Comparison of ENCODE assay signal across 8 mouse cellular contexts in genomic region chr17:23740598-23741021, GRCm38 (mm10). TPM values are rescaled to one million over a fixed set of nuclear protein-coding genes. Genes with fewer than 3 reads are reported as not detected.
A peak's percentile ranks its signal among the peaks of the same experiment; 100 is the strongest.
DNase-seq lines count a peak whose midpoint lies in the region; ATAC-seq and TF ChIP-seq lines count a peak whose summit lies in the region.

Gene Paqr4 (minus strand): TSS chr17:23740867.

- no peaks in the 10 kb centered on the region for H3K9me3 ChIP-seq in embryonic facial prominence, embryonic 11.5 days (replicated peaks; ENCODE audit: control insufficient read depth, low read length)
- no peaks in the 10 kb centered on the region for H3K9me3 ChIP-seq in limb, embryonic 12.5 days
- no peaks in the 10 kb centered on the region for H3K9me3 ChIP-seq in midbrain, postnatal 0 days (ENCODE audit: low read length)

- H3K27ac ChIP-seq in embryonic facial prominence, embryonic 11.5 days (replicated peaks; ENCODE audit: low read depth, low read length), result peak within 1 kb of the TSS; percentile 56; the same call in 1 of the 2 replicates
- peak within 1 kb of the TSS; percentile 56 for H3K27ac ChIP-seq in limb, embryonic 12.5 days
- peak within 1 kb of the TSS; percentile 74 for H3K27ac ChIP-seq in midbrain, postnatal 0 days (ENCODE audit: low read depth, low read length)

- TF ChIP-seq CTCF in midbrain, postnatal 0 days (IDR thresholded peaks at IDR 0.05), result no peak

- peaks cover 71% of the 10 kb centered on the region for H3K27me3 ChIP-seq in embryonic facial prominence, embryonic 11.5 days (ENCODE audit: control insufficient read depth, insufficient read depth, low read length)
- H3K27me3 ChIP-seq in limb, embryonic 12.5 days, result peaks cover 88% of the 10 kb centered on the region
- peaks cover 36% of the 10 kb centered on the region for H3K27me3 ChIP-seq in midbrain, postnatal 0 days (ENCODE audit: insufficient read depth, low read length)

- peak; percentile 70 for DNase-seq in cerebellum, adult 9-10 months
- DNase-seq in cerebellum, postnatal 25 days, result no peak
- no peak for DNase-seq in embryonic facial prominence, embryonic 11.5 days (ENCODE audit: low spot score)
- DNase-seq in heart, postnatal 25 days (ENCODE audit: low spot score), result no peak
- DNase-seq in midbrain, postnatal 0 days (ENCODE audit: low spot score), result no peak
- no peak for DNase-seq in gastrocnemius, adult 18-20 months (ENCODE audit: low spot score)

- peak within 1 kb of the TSS; percentile 57 for H3K9ac ChIP-seq in embryonic facial prominence, embryonic 11.5 days (replicated peaks; ENCODE audit: low read length)
- H3K9ac ChIP-seq in limb, embryonic 12.5 days (replicated peaks), result peak within 1 kb of the TSS; percentile 67
- peak within 1 kb of the TSS; percentile 77 for H3K9ac ChIP-seq in midbrain, postnatal 0 days (replicated peaks; ENCODE audit: low read length, poor library complexity, severe bottlenecking)

- ATAC-seq in CD4-positive, CD25-positive, alpha-beta regulatory T cell, adult 4 months, result peak; percentile 23
- peak; percentile 4; the same call in 1 of the 2 replicates for ATAC-seq in embryonic facial prominence, embryonic 11.5 days (replicated peaks; ENCODE audit: insufficient number of reproducible peaks, low FRiP score, low TSS enrichment, low read depth)
- peak; percentile 12; the same call in 1 of the 2 replicates for ATAC-seq in limb, embryonic 12.5 days (ENCODE audit: insufficient number of reproducible peaks, insufficient read depth, low FRiP score, low TSS enrichment, low read depth)
- 0 out of 2 replicates have a peak, but pooled peaks have one; percentile 0 for ATAC-seq in midbrain, postnatal 0 days (ENCODE audit: low FRiP score)

- intact Hi-C loops in heart, postnatal 25 days (cut with DNase I), result no loop called here

- peak within 1 kb of the TSS; percentile 97 for H3K4me2 ChIP-seq in embryonic facial prominence, embryonic 11.5 days (ENCODE audit: low read depth, low read length)
- peak within 1 kb of the TSS; percentile 97 for H3K4me2 ChIP-seq in limb, embryonic 12.5 days
- peak within 1 kb of the TSS; percentile 93 for H3K4me2 ChIP-seq in midbrain, postnatal 0 days (ENCODE audit: low read depth, low read length, poor library complexity, severe bottlenecking)

- H3K4me1 ChIP-seq in embryonic facial prominence, embryonic 11.5 days (ENCODE audit: control insufficient read depth, insufficient read depth, low read length), result peaks cover 10% of the 10 kb centered on the region
- peaks cover 37% of the 10 kb centered on the region for H3K4me1 ChIP-seq in limb, embryonic 12.5 days (replicated peaks)
- peaks cover 11% of the 10 kb centered on the region for H3K4me1 ChIP-seq in midbrain, postnatal 0 days (ENCODE audit: insufficient read depth, low read length)

- 10% methylated on average over 13 of the region's 13 CpGs for WGBS in embryonic facial prominence, embryonic 11.5 days
- WGBS in limb, embryonic 12.5 days, result 4% methylated on average over 13 of the region's 13 CpGs
- 7% methylated on average over 13 of the region's 13 CpGs for WGBS in midbrain, postnatal 0 days

- H3K36me3 ChIP-seq in embryonic facial prominence, embryonic 11.5 days (replicated peaks; ENCODE audit: control insufficient read depth, insufficient read depth, low read depth, low read length), result no peaks in the 10 kb centered on the region
- peaks cover 10% of the 10 kb centered on the region; the same call in 1 of the 2 replicates for H3K36me3 ChIP-seq in limb, embryonic 12.5 days
- peaks cover 17% of the 10 kb centered on the region for H3K36me3 ChIP-seq in midbrain, postnatal 0 days (ENCODE audit: insufficient read depth, low read length)

- peak within 1 kb of the TSS; percentile 58 for H3K4me3 ChIP-seq in embryonic facial prominence, embryonic 11.5 days (ENCODE audit: low read depth, low read length)
- peak within 1 kb of the TSS; percentile 67 for H3K4me3 ChIP-seq in limb, embryonic 12.5 days (replicated peaks)
- H3K4me3 ChIP-seq in midbrain, postnatal 0 days (ENCODE audit: low read depth, low read length), result peak within 1 kb of the TSS; percentile 80

RNA-seq across cellular contexts. Expression of gene Paqr4, which starts in this region (rescaled TPM):
- 1 to 10 TPM; 2.0 to 2.5 TPM for polyA plus RNA-seq in CD4-positive, CD25-positive, alpha-beta regulatory T cell, adult 4 months (2017; shearing (Covaris generic))
- 11.8 and 12.1 TPM in 2 replicates for polyA plus RNA-seq in embryonic facial prominence, embryonic 11.5 days (2014; fragmentation: Nextera tagmentation; extraction: Ambion mirVana)
- total RNA-seq in heart, postnatal 25 days (2021), result 10 to 100 TPM; 26.1 to 29.5 TPM
- 11.6 and 13.6 TPM in 2 replicates for polyA plus RNA-seq in limb, embryonic 12.5 days (2016; fragmentation: Nextera tagmentation; extraction: Ambion mirVana)
- 83.6 and 103 TPM in 2 replicates for total RNA-seq in midbrain, postnatal 0 days (2014; rRNA removed)
- polyA plus RNA-seq in midbrain, postnatal 0 days (2015; fragmentation: Nextera tagmentation; extraction: Ambion mirVana), result 66.0 and 73.8 TPM in 2 replicates
- total RNA-seq in gastrocnemius, adult 18-20 months (2021), result 1 to 10 TPM; 2.3 to 2.8 TPM

Comparison
In these comparisons a context has a peak if more than half of its experiments do, and no peak if none do; other contexts are left out.
1. RNA of gene Paqr4 (total RNA-seq): 83.6 to 103 TPM in midbrain, postnatal 0 days and 26.1 to 29.5 TPM in heart, postnatal 25 days; 2.3 to 2.8 TPM in gastrocnemius, adult 18-20 months; every median in the first group is over 4 times any median in the second.
2. Peak in every context shown above with its lines, with median percentiles within 50 percentile points of each other: ATAC-seq, H3K27ac ChIP-seq, H3K4me2 ChIP-seq, H3K4me3 ChIP-seq and H3K9ac ChIP-seq.